Mouse (Mus musculus): Measurements from ENCODE around the gene Olfr557. TPM values are rescaled to one million over a fixed set of nuclear protein-coding genes. Genes with fewer than 3 reads are reported as not detected.

Olfr557 gene
- under 1 TPM in 1 of 4 experiments, not detected in 3; 0.12 TPM for total RNA-seq (2022)

DNA sequence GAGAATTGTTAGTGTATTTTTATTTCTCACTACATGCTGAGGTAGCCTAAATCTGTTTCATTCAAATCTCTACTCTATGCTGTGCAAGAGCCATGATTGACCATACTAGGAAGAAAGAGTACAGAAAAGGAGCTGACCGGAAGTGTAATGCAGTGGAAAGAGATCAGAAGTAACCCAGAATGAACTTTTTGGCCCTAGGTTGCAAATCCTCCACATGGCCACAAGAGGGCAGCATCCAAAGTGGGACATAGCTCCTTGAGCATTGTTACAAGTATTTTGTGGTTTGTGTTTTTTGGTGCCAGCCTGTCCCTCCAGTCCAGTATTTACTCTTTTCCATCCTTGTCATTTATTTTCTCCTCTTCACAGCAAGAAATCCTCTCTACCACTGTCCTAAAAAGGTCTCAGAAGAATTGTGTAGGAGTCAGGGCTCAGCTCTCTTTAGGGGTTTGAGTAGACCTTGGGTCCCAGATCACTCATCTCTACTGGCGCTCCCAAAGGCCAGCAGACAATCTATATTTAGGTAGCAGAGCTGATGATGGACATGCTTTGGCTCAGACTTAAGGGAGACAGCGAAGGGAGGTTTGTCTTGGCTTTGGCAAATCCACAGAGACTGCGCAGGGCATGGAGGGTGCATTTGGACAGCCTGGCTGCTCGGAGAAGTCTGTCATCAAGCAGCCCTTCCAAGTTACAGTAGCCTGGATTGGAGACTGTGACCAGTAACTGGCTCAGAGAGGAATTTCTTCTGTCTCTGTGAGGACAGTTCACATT lies at the start of gene Olfr557:
Gene Olfr557, plus strand, starts transcription at position 553 of the 768 bp plus-strand sequence.
- DNase-seq: no peak

DNA sequence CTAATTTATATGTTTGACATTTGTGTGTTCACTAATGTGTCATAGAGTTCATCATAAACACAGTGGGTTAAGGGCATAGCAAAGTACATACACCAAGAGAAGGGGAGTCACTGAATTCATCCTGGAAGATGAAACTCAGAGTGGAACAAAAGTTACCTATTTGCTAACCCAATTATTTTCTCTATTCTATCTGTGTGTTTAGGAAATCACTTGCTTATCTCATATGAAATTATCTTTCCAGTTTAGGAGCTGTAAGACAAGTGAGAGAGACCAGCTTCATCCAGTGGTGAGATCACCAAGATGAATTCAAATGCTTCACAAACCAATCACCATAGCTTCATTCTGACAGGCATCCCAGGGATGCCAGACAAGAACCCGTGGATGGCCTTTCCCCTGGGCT lies 37.2 kb upstream of the Olfr557 start, which contains the start of gene Olfr555:
Gene Olfr555, plus strand, starts transcription at position 301 of the 400 bp plus-strand sequence.
- DNase-seq: no peak

DNA sequence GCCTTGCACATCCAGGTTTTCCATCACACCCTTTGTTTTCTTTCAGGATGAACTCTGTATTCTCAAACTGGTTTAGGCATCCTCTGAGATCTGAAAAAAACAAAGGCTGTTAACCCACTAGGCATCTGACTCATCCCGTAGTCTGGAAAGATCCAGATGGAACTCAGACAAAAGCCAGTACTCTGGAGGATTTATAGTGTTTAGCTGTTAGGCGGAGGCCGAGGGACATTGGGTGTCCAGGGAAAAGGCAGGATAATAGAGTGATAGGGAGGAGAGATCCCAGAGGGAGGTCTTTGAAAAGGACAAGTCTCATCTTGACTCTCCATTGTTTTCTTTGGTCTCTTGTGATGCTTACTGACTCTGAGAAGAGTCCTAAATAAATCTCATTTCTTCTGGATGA lies 31.1 kb upstream of the Olfr557 start, which contains the start of gene Olfr556:
Gene Olfr556, plus strand, starts transcription at position 301 of the 400 bp plus-strand sequence.
- no peak for DNase-seq

DNA sequence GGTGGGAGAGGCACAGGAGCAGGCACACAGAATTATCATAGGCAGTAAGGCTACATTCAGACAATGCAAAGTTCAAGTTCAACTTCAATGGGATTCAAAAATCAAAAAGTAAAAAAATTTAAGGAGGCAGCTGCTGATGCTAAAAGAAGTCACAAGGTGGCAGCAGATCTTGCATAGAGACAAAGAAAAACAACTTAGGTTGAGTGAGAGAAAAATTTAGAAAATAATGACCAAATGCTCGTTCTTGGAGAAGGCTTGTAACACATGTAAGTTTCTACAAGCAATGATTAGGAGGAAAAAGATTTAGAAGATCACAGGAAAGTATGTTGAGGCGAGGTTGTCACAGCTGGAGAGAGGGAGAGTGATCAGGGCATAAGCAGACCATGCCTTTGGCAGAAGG lies 30.3 kb upstream of the Olfr557 start:
- DNase-seq: no peak

DNA sequence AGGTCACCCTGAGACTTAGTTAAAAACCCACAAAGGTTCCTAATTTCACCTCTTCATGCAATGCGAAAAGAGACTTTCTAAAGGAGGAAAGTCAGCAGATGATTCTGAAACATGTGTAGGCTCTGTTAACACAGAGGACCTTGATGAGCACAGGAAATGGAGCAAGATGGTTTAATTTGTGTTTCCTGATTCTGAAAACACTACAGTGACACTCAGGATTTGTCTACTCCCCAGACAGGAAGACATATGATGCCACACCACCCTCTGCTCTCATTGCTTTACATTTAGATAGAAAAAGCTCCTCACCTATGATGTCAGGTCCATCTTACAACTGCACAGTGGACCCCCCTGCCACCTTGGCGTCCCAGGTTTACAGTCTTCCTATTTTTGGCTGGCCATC lies 19.5 kb upstream of the Olfr557 start:
- DNase-seq: no peak

DNA sequence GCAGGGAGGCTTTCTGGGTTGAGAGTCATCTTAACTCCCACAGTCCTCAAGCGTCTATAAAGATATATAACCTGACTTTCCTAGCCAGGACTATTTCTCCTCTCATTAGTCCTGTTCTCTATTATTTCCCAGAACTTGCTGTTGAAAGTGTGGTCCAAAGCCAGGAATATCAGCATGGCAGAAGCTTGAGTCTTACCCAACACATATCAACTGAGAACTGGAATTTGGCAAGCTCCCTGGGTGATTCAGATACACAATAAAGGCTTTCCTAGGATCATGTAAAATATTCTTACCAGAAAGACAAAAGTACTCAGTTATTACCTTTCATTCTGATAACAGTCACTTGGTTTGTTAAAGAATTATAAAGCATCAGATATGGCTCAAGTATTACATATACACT lies 13.8 kb upstream of the Olfr557 start:
- DNase-seq: no peak

DNA sequence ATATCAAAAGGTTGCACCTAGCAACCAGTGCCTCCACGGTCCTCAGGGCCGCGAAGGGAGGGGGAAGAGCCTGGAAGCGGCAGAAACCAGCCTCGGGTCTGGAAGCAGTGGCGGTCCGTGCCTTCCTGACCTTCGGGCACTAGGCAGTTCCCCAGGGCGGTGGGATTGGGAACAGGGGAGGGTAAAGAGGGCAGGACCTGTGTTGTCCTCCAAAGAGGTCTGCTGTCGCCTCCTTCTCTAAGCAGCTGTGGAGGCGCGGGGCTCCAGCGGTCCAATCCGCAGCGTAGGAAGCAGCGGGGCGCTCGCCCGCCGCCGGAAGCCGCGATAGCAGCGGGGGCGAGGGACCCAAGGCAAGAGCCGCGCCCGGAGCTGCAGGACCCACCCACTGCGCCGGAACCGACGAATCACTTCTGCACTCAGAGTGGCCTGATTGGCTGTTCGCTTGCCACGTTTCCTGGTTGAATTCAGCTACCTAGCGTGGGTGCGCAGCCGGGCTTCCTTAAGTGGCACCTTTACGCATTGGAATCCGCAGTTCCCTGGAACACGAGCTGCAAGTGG lies 8.7 kb upstream of the Olfr557 start, which contains the start of gene Trim68:
Gene Trim68, minus strand, starts transcription at position 384 of the 558 bp plus-strand sequence.
- peak; percentile 91 for DNase-seq

DNA sequence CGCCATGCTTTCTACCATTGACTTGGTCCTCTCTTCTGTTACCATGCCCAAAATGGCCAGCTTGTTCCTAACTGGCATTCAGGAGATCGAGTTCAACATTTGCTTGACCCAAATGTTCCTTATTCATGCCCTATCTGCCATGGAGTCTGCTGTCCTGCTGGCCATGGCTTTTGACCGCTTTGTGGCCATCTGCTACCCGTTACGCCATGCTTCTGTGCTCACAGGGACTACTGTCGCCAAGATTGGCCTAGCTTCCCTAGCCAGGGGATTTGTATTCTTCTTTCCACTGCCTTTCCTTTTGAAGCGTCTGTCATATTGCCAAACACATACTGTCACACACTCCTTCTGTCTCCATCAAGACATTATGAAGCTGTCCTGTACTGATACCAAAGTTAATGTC lies 2.8 kb downstream of the Olfr557 start:
- no peak for DNase-seq

DNA sequence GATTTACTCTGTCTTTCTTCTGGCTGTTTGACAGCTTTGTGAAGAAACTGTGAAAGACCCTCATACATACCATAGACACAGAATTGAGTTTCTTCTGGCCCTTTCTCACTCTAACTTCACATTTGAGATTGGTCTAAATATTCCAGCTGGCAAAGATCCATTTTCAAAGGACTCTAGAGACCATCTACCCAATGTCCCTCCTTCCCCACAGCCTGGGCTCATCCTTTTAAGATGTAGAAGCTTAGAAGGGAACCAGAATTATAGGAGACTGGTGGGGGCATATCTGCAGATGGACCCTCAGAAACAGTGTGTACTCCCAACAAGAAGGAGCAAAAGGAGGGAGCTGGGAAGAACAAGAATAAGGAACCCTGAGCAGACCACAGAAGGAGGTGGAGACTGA lies 6.2 kb downstream of the Olfr557 start, which contains the start of gene Olfr558:
Gene Olfr558, plus strand, starts transcription at position 301 of the 400 bp plus-strand sequence.
- DNase-seq: no peak

DNA sequence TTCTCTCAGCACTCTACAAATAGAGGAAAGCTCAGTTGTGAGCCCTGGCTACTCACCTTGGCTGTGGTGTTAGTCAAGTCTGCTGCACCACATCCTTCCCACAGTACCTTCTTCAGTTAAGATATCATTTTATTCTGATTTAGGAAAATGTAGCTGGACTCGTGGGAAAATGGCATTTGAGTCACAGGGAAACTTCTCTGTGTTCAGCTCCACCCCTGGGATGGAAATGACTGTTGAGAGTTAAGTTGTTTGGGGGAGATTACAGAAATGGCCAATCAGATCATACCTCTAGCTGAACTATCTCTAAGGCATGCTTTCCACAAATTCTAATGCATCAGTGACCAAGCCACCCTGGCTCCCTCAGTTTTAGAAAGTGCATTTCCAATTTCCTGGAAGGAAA lies 23.3 kb downstream of the Olfr557 start, which contains the start of gene Olfr33:
Gene Olfr33, minus strand, starts transcription at position 101 of the 400 bp plus-strand sequence.
- no peak for DNase-seq

DNA sequence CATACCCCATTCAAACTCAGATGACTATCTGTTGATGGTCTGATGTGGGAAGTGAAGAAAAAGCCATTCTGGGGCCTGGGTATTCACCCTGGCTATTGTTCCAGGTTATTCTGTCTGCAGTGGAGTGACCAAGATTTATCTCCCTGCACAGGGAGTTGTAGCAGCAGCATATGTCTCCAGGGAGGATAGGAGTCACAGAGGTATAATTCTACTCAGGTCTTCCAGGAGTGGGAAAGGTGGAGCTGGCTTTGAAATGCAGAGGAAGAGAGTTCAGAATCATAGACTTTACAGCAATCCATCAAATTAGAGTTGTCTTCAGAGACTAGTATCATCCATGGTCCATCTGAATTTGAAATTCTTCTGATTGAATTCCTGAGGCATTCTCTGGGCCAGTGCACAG lies 31.7 kb downstream of the Olfr557 start, which contains the start of gene Olfr559:
Gene Olfr559, minus strand, starts transcription at position 101 of the 400 bp plus-strand sequence.
- no peak for DNase-seq

DNA sequence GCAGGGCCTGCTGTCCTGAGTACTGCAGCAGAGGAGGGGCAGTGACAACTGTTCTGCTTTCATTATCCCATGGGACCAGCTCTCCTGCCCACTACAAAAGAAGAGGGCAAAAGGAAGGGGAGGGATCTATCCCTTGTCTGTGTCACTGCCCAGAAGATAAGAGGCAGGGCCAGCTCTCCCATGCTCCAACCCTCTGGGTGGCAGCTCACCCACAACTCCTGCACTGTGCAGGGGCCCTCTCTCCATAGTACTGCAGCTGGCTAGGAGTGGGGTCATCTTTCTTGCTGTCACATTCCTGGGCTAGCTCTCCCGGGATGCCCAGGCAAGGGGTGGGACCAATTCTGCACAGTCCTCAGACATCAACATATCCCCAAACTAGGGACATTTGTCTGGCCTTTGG lies 38.1 kb downstream of the Olfr557 start:
- DNase-seq: no peak

DNA sequence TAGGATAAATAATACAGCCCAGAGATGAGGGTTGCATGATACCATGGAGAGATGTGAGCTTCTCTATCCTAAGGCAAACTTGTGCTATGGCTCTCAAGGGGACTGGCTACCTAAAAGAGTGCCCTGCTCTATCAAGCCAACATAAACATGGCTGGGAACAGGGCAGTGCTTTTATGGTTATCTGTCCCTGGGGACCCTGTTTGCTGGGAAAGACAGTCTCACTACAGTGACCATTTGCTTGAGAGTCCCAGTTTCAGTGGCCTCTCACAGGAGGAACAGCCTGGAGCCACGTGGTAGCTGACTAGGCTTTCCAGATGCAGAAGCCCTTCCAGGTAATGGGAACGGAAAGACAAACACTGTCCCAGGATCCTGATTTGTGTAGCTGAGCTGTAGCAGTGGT lies 42.0 kb downstream of the Olfr557 start:
- no peak for DNase-seq

Other genes starting within 250 kb of the Olfr557 start
- not detected for gene Olfr543, start 214.2 kb upstream of the Olfr557 start, total RNA-seq (2022)
- not detected for gene Olfr544, start 207.6 kb upstream of the Olfr557 start, total RNA-seq (2022)
- not detected for gene Olfr545, start 196.3 kb upstream of the Olfr557 start, total RNA-seq (2022)
- not detected for gene Olfr547, start 161.2 kb upstream of the Olfr557 start, total RNA-seq (2022)
- gene Olfr548-ps1, start 155.0 kb upstream of the Olfr557 start, total RNA-seq (2022): not detected
- gene Olfr549, start 146.0 kb upstream of the Olfr557 start, total RNA-seq (2022): not detected
- 10 to 100 TPM; 13.9 to 22.2 (median 19.0) TPM for gene Trim21, start 130.4 kb upstream of the Olfr557 start, total RNA-seq (2022)
- under 1 TPM in 1 of 4 experiments, not detected in 3; 0.19 TPM for gene Olfr550, start 124.5 kb upstream of the Olfr557 start, total RNA-seq (2022)
- gene Olfr551, start 104.0 kb upstream of the Olfr557 start, total RNA-seq (2022): not detected
- under 1 TPM in 1 of 4 experiments, not detected in 3; 0.05 TPM for gene Olfr552, start 98.1 kb upstream of the Olfr557 start, total RNA-seq (2022)
- not detected for gene Olfr553, start 77.7 kb upstream of the Olfr557 start, total RNA-seq (2022)
- gene Olfr554, start 57.5 kb upstream of the Olfr557 start, total RNA-seq (2022): not detected
- gene Olfr555, start 37.1 kb upstream of the Olfr557 start, total RNA-seq (2022): not detected
- gene Olfr556, start 31.0 kb upstream of the Olfr557 start, total RNA-seq (2022): not detected
- 10 to 100 TPM; 10.9 to 19.3 (median 15.7) TPM for gene Trim68, start 8.6 kb upstream of the Olfr557 start, total RNA-seq (2022)
- gene Olfr558, start 6.3 kb downstream of the Olfr557 start, total RNA-seq (2022): under 1 TPM in 3 of 4 experiments, not detected in 1; 0.14 to 0.40 (median 0.18) TPM
- not detected for gene Olfr33, start 23.2 kb downstream of the Olfr557 start, total RNA-seq (2022)
- not detected for gene Olfr559, start 31.6 kb downstream of the Olfr557 start, total RNA-seq (2022)
- not detected for gene Olfr560, start 63.5 kb downstream of the Olfr557 start, total RNA-seq (2022)
- gene Olfr78, start 63.6 kb downstream of the Olfr557 start, total RNA-seq (2022): under 1 TPM; 0.06 to 0.31 (median 0.21) TPM
- not detected for gene Olfr561, start 75.3 kb downstream of the Olfr557 start, total RNA-seq (2022)
- not detected for gene Olfr564, start 107.6 kb downstream of the Olfr557 start, total RNA-seq (2022)
- gene Olfr566, start 162.9 kb downstream of the Olfr557 start, total RNA-seq (2022): not detected
- not detected for gene Olfr568, start 181.2 kb downstream of the Olfr557 start, total RNA-seq (2022)
- gene Olfr569, start 195.0 kb downstream of the Olfr557 start, total RNA-seq (2022): not detected
- gene Olfr570, start 198.7 kb downstream of the Olfr557 start, total RNA-seq (2022): not detected
- under 1 TPM in 1 of 4 experiments, not detected in 3; 0.05 TPM for gene Olfr571, start 221.6 kb downstream of the Olfr557 start, total RNA-seq (2022)
- gene Olfr572, start 228.5 kb downstream of the Olfr557 start, total RNA-seq (2022): not detected
- gene Olfr573-ps1, start 246.7 kb downstream of the Olfr557 start, total RNA-seq (2022): not detected